Mouse (Mus musculus) cerebellum, adult 11 months (tissue): ENCODE data around the gene Slc35b2.

Source experiments
- DNase-seq: peaks from one replicate; pipeline ENCODE4 v3.0.0; 2022

Gene Slc35b2

DNA sequence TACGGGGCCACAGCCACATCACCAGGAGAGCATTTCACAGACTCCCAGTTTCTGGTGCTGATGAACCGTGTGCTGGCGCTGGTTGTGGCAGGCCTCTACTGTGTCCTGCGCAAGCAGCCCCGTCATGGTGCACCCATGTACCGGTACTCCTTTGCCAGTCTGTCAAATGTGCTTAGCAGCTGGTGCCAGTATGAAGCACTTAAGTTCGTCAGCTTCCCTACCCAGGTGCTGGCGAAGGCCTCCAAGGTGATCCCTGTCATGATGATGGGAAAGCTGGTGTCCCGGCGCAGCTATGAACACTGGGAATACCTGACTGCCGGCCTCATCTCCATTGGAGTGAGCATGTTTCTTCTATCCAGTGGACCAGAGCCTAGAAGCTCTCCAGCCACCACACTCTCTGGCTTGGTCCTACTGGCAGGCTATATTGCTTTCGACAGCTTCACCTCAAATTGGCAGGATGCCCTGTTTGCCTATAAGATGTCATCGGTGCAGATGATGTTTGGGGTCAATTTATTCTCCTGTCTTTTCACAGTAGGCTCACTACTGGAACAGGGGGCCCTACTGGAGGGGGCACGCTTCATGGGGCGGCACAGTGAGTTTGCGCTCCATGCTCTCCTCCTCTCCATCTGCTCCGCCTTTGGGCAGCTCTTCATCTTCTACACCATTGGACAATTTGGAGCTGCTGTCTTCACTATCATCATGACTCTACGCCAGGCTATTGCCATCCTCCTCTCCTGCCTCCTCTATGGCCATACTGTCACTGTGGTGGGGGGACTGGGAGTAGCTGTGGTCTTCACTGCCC lies 2.9 kb downstream of the Slc35b2 start:
- DNase-seq: no peak

DNA sequence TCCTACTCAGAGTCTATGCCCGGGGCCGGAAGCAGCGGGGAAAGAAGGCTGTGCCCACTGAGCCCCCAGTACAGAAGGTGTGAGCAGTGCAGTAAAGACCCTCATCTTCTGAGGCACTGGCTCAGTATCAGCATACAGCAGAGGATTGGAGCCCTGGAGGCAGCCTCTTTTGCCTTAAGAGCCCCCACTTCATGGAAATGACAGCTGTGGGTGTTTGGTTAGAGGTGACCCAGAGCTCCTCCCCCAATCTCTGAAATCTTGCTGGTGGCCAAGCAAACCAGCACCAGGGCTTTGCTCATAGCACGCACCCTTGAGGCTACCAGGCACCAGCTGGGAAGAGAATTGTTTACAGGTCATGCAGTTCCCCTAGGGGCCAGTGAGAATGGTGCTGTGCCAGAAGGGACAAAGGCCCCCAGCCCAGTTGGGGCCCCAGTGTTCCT lies 3.5 kb downstream of the Slc35b2 start:
- no peak for DNase-seq

DNA sequence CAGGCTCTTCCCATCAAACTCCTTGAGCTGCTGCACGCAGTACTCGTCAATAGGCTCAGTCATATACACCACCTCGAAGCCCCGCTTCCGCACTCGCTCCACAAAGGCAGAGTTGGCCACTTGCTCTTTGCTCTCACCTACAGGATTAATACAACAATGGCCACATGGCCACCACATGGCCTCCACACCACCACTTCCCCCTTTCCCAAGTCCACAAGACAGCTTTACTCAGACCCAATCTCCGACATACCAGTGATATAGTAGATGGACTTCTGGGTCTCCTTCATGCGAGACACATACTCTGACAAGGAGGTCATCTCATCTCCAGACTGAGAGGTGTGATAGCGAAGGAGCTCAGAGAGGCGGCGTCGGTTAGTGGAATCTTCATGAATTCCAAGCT lies 5.3 kb downstream of the Slc35b2 start:
- DNase-seq: no peak

DNA sequence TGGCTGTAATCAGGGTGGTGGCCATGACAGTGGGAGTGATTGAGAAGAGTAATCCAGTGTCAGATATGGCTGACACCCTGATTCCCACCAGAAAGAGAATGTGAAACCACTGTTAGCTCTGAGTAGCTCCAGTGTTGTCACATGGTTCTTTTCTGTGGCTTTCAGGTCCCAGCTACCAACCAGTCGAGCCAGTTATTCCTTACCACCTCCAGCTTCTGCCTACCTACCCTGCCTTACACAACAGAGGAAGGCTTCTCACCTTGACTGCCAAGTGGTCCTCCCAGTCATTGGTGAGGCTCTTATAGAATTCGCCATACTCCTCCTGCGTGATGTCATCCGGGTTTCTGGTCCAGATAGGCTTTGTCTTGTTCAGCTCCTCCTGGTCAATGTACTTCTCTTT lies 6.3 kb downstream of the Slc35b2 start:
- no peak for DNase-seq

DNA sequence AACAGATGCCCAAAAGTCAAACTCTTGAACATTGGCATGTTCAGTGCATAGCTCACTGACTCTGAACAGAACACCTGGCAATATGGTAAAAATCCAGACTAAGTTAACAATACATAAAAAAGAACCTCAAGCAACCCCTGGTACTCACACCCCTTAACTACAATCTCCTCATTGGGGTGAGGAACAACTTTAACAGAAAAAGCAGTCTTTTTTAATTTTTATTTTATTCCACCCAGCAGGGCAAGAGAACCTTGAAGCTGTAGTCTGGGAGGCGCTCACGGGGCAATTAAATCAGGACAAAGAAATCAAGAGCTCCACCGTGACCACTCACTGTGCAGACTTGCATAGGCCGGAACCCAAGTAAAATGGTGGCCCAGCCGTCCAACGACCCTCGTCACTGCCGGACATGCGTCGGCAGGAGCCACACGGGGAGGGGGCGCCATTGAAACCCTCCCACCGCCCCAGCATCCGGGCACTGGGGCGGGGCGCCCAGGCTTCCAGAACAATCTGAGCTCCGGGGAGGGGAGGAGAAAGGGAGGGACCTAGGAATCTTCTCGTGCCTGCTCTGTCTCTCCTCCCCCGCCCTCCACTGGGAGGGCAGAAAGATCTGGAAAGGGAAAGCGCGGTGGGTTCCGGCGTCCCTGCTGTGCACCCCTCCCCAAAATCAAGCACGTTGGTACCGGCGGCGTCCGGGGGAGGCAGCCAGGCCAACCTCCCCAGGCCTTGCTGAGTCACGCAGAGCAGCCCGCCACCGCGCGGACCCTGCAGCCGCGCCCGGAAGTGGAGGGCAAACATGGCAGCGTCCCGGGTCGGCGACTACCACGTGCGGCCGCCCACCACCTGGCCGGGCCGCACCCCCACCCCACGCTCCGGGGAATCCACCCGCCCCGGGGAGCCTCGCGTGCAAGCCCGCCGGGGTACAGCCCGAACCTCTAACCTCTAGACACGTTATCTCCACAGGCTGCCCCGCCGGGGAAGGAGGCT lies 8.7 kb downstream of the Slc35b2 start:
- DNase-seq: peak; percentile 67

DNA sequence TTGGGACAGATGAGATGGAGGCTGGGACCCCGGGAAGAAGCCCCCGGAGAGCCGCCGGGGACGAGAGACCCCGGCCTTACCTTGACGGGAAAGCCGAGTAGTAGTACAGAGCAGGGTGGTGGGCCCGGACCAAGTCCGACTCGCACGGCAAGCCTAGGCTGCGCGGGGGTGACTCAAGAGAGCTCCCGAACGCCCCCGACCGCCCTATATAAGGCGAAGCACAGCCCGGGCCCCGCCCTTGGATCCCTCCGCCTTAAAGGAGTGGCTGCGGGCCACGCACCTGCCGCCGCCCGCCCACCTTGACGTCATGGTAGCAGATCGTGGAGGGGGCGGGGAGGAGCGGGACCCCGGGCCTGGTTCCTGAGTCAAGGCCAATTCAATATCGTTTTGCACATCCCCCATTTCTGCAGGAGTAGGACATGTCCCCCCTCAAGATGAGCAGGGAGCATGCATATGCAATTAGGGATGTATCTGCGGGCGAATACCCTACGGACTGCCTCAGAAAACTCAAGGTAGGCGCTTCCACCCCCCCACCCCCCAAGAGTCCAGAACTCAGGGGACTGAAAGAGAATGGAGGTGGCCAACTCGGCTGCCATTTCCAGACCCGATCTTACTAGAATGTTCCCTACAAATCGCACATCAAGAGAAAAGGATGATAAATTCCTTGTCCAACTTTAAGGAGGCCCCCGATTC lies 9.6 kb downstream of the Slc35b2 start, which contains the start of gene Hsp90ab1:
TSS of gene Hsp90ab1 (minus strand) at position 185 of the 693 bp plus-strand sequence.
- peak; percentile 98 for DNase-seq

DNA sequence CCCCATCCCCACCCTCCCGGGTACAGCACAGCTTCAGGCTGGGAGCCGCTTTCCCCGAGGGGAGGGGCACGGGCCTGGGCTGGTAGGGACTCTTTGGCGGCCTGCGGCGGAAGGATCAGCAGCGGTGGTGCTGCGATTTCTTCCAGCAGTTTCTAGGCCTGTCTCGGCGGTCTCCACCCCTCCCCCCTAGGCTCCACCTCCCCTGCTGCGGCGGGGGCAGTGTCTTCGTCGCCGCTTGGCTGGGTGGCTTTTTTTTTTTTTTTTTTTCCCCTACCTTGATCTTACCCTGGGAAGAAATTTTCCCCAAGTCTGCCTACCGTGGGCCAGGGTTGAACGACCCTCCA lies 10.1 kb downstream of the Slc35b2 start:
- peak; percentile 95 for DNase-seq

DNA sequence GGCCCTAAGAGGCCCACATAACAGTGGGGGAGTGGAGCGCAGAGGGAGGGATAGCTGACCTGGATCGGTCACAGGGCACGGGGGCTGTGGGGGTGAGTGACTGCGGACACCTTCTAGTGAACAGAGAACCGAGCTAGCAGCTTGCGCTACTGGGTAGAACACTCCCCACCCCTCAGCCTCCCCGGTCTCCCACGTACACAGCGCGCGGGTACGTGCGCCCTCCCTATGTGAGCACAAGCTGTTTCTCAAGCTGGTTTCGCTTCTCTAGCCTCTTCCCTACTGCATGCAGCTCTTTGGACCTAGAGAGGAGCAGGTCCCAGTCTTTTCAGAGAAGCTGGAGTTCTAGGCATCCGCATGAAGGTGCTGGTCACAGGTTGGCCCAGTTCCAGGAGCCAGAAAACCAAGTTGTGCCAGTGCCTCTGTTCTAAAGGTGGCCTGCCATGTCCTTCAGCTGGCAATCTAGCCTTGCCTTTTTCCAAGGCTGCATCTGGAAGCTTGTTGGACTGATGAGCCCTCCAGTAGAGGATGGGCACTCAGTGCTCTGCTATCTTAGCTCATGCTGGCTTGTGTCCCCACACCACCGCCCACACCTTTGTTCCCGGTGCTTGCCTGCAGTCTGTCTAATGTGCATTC lies 10.6 kb downstream of the Slc35b2 start:
- DNase-seq: peak; percentile 83

DNA sequence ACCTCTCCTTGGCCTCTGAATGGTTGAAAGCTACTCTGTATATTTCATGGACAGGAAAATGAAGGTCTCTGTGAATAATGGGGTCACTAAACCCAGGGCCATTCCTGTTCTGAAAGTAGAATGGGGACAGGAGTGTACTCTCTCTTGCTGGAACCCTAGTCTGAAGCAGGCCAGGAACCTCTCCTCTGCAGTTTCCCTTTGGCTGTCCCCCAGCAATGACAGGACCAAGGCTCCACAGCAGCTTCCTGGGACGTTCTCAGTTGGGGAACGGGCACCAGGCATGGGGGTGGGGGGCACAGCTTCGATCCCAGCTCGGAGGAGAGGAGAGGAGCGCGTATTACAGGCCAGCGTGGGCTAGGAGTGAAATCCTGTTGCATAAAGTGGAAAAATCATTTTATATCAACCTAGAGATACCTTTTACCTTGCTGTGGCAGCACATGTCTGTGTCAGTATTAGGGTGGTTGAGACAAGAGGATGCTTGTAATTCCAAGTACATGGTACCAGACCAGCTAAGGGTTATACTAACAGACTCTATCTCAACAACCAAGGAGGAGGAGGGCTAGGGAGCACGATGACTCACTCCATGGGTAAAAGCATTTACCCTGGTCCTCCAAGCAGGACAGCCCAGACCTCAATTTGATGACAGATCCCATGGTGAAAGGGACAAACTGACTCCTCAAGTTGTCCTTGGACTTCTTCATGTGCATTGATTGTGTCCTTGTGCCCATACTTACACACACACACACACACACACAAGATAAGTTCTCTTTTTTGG lies 11.6 kb downstream of the Slc35b2 start:
- no peak for DNase-seq

DNA sequence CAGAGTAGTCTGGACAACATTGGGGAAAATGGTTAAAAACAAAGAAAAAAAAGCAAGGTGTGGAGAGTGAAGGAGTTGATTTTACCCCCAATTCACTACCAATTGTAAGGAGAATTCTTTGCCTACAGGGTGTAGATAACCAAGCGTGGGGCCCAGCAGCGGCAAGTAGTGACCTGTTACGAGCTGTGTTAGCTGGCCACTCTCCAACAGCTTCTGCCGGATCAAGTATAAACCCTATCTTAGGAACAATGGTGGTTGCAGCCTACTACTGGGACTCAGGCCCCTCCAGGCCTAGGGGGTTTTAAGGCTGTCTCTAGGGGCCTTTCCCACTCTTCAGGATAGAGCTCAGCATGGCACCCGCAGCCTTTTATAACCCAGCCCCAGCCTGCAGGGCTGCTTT lies 14.6 kb downstream of the Slc35b2 start:
- no peak for DNase-seq

DNA sequence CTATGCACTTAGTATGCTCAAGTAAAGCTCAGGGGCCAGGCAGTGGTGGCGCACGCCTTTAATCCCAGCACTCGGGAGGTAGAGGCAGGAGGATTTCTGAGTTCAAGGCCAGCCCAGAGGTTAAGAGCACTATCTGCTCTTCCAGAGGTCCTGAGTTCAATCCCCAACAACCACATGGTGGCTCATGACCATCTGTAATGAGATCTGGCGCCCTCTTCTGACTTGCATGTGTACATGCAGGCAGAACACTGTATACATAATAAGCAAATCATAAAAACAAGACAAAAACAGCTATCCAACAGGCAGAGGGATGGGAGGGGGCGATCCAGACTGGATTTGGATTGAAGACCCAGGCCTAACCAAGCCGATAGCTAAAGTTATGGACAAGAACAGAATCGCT lies 15.2 kb downstream of the Slc35b2 start:
- DNase-seq: no peak

DNA sequence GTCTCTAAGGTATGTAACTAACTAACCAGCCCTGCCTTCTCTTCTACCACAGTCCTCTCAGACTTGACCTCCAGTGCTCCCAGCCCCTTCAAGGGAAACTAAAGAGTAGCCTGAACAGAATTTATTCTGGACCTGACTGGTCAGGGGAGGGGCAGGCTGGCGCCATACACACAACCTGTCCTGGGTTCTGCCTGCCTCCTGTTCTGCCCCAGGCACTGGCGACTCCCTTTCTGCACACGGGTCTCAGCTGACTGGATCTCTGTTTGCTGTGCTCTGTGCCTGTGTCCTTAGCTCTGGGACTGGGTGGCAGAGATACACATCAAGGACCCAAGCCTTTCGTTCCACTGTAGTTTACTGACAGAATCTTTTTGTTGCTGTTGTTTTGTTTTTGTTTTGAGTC lies 15.9 kb downstream of the Slc35b2 start:
- no peak for DNase-seq

DNA sequence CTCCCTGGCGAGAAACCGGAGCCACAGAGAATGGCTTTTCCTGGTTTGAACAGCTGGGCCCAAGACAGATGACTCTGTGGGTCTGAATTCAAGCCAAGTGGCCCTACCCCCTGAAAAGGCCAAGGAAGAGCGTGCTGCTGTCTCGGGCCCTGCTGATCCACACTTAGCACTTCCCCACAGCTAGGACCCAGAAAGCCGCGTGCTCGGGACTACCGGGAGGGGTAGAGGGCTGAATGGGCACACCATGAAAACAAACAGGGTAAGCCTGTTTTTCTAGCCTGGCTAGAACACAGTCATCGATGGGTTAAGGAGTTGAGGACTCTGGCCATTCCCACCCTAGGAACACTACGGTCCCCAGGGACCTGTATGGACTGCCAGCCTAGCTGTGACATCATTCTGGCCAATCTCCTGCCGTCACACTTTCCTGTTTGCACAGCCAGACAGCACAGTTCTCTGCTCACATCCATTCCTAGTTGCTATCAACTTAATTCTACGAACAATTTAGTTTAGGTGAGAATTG lies 17.3 kb downstream of the Slc35b2 start:
- DNase-seq: no peak

DNA sequence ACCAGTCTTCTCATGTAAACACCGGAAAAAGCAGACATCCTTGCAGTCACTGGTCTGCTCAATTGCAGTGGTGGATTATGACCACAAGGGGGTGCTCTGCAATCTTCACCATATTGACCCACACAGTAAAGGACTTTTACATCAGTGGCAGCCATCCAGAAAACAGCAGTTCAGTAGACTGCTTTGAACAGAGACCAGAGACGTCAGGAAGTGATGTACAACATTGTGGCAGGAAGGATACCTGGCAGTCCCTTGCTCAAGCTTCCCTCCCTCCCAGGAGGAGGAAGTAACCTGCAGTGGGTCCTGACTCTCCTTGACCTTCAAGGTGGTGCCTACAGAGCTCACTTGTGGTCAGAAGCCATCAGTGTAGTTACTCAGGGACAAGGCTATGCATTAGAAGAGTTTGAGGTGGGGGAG lies 17.9 kb downstream of the Slc35b2 start:
- no peak for DNase-seq

DNA sequence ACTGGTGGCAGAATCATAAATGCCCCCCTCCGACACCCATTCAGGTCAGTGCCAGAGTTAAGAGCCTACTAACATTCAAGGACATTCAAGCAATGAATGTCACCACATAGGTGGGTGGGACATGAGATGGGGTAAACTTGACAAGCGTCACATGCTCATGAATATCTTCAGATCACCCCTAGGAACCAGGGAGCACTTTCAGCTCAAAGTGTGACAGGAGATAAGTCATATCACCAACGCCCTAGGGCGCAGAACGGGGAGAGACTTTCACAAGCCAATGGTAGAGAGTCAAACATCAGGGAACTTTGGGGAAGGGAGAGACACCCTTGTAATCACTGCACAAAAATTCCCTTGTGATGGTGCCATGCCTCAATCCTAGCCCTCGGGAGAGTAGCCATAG lies 18.5 kb downstream of the Slc35b2 start:
- DNase-seq: no peak

DNA sequence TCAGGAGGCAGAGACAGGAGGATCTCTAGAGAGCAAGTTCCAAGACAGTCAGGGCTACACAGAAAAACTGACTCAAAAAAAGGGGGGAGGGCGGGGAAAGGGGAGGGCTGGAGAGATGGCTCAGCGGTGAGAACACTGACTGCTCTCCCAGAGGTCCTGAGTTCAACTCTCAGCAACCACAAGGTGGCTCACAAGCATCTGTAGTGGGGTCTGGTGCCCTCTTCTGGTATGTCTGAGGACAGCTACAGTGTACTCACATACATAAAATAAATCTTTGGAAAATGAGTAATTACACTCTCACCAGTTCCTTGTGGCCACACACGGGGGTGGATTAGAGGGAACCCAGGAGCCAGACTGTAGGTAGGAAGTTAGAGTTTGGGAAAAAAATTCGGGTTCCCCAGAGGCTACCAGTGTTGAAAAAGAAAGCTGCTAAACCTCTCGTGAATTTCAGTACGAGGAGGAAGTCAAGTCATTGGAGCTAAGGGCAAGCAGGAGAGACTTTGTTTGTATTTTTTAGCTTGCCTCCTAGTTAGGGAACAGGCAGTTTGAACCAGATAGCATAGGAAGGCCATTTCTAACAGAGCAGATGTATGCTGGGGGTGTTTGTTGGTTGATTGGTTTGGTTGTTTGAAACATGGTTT lies 19.2 kb downstream of the Slc35b2 start:
- DNase-seq: peak; percentile 10

DNA sequence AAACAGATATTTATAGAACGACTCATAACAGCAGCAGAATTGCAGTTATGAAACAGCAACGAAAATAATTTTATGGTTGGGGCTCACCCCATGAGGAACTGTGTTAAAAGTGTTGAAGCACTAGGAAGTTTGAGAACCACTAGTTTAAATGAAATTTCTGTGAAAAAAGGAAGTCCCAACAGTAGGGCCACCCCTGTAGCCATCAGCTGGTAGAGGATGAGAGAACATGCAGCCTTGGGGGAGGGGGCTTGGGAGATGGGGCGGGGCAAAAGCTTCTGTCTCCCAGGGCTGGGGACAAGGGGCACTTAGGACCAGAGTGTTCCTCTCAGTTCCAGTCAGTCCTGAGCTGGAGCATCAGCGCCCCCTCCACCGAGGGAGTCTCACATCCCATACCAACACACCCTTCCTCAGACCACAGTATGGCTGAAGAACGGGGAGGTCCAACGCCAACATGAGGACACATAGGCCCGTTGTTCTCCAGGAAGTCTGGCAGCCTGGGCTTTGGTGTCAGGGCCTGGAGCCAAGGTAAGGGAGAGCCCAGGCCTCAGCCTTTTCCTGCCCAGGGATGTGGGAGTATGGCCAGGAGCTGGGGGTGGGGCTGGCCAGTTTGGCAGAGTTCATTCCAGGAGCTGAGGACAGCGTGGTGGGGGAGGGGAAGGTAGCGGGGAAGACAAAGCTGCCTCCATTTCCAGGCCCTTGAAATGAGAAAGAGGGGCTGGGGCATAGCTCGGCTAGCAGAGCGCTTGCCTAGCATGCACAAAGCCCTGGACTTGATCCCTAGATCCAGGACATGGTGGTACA lies 20.6 kb downstream of the Slc35b2 start:
- DNase-seq: peak; percentile 74

DNA sequence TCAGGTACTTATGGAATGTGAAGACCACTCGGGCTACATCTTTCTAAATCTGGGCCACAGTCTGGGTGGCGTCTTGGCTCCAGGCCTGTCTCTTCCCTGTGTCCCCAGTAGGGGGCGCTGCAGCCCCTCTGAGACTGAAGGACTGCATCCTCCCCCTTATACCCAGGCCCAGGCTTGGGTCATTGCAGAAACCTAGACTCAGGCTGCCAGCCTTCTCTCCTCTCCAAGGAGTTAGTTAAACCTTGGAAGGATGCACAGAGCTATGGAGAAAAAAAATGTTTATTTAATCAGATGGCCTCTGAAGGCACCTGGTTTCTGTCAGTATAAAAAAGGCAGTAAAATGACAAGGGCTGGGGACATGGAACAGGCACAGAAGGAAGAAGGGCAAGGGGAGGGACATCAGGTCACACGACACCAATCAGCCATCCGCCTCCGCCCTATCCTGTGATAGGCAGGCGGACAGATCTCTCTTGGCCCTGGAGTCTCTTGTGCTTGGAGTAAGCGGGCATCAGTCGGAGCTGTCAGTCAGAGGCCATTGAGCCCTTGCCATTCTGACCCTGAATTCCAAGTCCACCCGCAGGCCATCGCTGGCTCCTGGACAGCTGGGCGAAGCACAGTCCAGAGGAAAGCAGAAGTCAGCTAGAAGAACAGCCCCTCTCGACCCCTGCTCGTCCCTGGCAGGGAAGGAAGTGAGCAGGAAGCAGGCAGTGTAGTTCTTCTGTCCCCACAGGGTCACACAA lies 21.4 kb downstream of the Slc35b2 start:
- peak; percentile 81 for DNase-seq

DNA sequence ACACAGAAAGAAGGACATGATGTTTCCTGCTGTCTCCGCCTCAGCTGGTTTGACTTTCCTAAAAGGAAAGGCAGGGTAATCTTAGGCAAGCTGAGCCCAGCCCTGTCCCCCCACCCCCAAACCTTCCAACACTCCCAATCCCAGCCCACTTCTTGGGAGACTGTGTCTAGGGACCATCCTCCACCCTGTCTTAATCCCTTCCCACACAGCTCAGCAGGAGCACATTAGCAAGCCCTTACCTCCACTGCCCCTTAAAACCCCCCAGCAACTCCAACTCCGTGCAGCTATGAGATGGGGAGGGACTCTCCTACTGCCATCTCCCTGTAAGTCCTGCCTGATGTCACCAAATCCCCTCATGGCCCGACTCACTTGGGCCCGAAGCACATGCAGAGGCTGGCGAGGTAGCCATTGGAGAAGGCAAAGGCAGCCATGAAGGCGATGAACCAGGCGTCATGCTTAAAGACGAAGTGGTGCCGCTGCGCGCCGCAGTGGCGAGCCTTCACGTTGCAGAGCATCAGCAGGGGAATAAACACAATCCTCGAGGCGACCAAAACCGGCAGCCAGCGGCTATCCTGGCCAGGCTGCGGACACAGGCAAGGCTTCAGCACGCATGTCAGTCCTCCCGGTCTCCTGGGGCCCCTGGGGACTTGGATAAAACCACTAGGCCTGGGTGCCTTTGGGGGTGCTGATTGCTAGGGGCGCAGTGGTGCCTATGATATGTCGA lies 22.2 kb downstream of the Slc35b2 start:
- peak; percentile 24 for DNase-seq
